ENCODE assay signal across 19 mouse cellular contexts in the genomic region with DNA sequence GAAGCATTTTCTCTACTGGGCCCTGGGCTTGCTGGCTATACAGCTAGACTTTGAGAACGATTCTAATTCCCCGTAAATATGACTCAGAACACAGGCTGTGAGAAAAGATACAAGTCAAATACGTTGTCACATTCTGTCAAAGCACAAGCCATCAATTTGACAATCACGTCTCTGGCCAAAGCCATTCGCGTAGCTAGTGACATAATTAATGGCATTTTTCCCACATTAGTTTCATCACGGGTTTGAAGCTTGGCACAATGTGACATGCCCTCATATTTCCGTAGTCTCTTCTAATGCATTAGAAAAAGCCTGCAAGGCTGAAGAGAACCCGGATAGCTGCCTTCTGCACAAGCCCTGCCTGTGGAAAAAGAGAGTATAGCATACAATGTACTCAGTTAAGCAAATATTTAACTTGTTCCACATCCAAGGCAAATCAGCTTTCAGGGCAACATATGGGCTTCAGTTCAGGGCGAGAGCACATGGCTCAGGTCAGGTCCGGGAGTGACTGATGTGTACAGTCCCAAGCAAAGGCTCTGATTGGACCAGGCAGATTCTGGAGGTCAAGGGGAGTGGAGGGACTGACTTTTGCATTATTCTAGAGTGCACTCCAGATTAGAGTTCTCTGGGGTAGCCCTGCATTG. TPM values are rescaled to one million over a fixed set of nuclear protein-coding genes. Genes with fewer than 3 reads are reported as not detected.
DNase-seq lines count a peak whose midpoint lies in the region; ATAC-seq and TF ChIP-seq lines count a peak whose summit lies in the region.
"Had no signal": no experiment of that assay in that cellular context is flagged by ENCODE, and none has a peak within 500 bp of the region (broad histone marks: within the 10 kb centered on the region; RNA-seq: fewer than 3 reads in every experiment).

No protein-coding gene starts in this region.

- no peak overlapping the region for H3K4me2 ChIP-seq in kidney, embryonic 16.5 days (replicated peaks; ENCODE audit: low read depth, low read length)
- no peak overlapping the region for H3K4me2 ChIP-seq in embryonic facial prominence, embryonic 14.5 days (ENCODE audit: low read depth, low read length)
- H3K4me2 ChIP-seq in stomach, embryonic 14.5 days (replicated peaks; ENCODE audit: low read depth, low read length), result no peak overlapping the region
- H3K4me2 ChIP-seq: heart, embryonic 15.5 days; neural tube, embryonic 12.5 days had no signal

- H3K9ac ChIP-seq in kidney, embryonic 16.5 days (replicated peaks; ENCODE audit: low read length), result no peak overlapping the region
- no peak overlapping the region for H3K9ac ChIP-seq in embryonic facial prominence, embryonic 14.5 days (ENCODE audit: low read depth, low read length)
- H3K9ac ChIP-seq in liver, adult 2 months (ENCODE audit: low read depth, low read length), result no peak overlapping the region
- H3K9ac ChIP-seq in stomach, embryonic 14.5 days (replicated peaks; ENCODE audit: low read depth, low read length), result no peak overlapping the region
- H3K9ac ChIP-seq: heart, embryonic 15.5 days; neural tube, embryonic 12.5 days had no signal

- no peaks in the 10 kb centered on the region for H3K79me2 ChIP-seq in liver, adult 2 months (ENCODE audit: control insufficient read depth, insufficient read depth, low read length)

- H3K9me3 ChIP-seq in kidney, embryonic 16.5 days (ENCODE audit: low read length), result no peaks in the 10 kb centered on the region
- no peaks in the 10 kb centered on the region for H3K9me3 ChIP-seq in embryonic facial prominence, embryonic 14.5 days (ENCODE audit: control insufficient read depth, low read length)
- no peaks in the 10 kb centered on the region for H3K9me3 ChIP-seq in stomach, embryonic 14.5 days (ENCODE audit: control insufficient read depth, low read depth, low read length)
- H3K9me3 ChIP-seq: heart, embryonic 15.5 days; neural tube, embryonic 12.5 days had no signal

- peaks cover 10% of the 10 kb centered on the region for H3K4me1 ChIP-seq in kidney, embryonic 16.5 days (ENCODE audit: insufficient read depth, low read length)
- peaks cover 6% of the 10 kb centered on the region for H3K4me1 ChIP-seq in embryonic facial prominence, embryonic 14.5 days (ENCODE audit: control insufficient read depth, insufficient read depth, low read length)
- no peaks in the 10 kb centered on the region; the same call in 1 of the 2 replicates for H3K4me1 ChIP-seq in liver, adult 2 months (ENCODE audit: control insufficient read depth, insufficient read depth, low read length)
- no peaks in the 10 kb centered on the region for H3K4me1 ChIP-seq in stomach, embryonic 14.5 days (ENCODE audit: control insufficient read depth, insufficient read depth, low read length)

- TF ChIP-seq CTCF in liver, adult 2 months (IDR thresholded peaks at IDR 0.05; ENCODE audit: low read depth, low read length), result no peak

- H3K4me3 ChIP-seq in kidney, embryonic 16.5 days (ENCODE audit: low read length), result no peak overlapping the region
- no peak overlapping the region for H3K4me3 ChIP-seq in embryonic facial prominence, embryonic 14.5 days (ENCODE audit: low read depth, low read length)
- H3K4me3 ChIP-seq in liver, adult 2 months (ENCODE audit: insufficient read depth, low read depth, low read length), result no peak overlapping the region
- H3K4me3 ChIP-seq in stomach, embryonic 14.5 days (ENCODE audit: low read depth, low read length), result no peak overlapping the region
- H3K4me3 ChIP-seq: heart, embryonic 15.5 days; neural tube, embryonic 12.5 days had no signal

- peaks cover 18% of the 10 kb centered on the region for H3K27me3 ChIP-seq in kidney, embryonic 16.5 days (ENCODE audit: insufficient read depth, low read length)
- peaks cover 23% of the 10 kb centered on the region for H3K27me3 ChIP-seq in embryonic facial prominence, embryonic 14.5 days (replicated peaks; ENCODE audit: control insufficient read depth, insufficient read depth, low read length)
- H3K27me3 ChIP-seq in liver, adult 2 months (ENCODE audit: control insufficient read depth, insufficient read depth, low read length), result peaks cover 15% of the 10 kb centered on the region
- H3K27me3 ChIP-seq in stomach, embryonic 14.5 days (ENCODE audit: control insufficient read depth, insufficient read depth, low read length), result 0 out of 2 replicates have a peak, but pooled peaks cover 5% of the 10 kb centered on the region

- peak; percentile 80 for ATAC-seq in kidney, embryonic 16.5 days (ENCODE audit: low FRiP score, low TSS enrichment)
- no peak for ATAC-seq in embryonic facial prominence, embryonic 14.5 days (ENCODE audit: low read depth)
- ATAC-seq in stomach, embryonic 14.5 days (ENCODE audit: insufficient number of reproducible peaks, insufficient read depth, low FRiP score, low read depth), result peak; percentile 88
- ATAC-seq: activated CD4-positive, CD25-positive, alpha-beta regulatory T cell, adult 4 months; CD4-positive, CD25-positive, alpha-beta regulatory T cell, adult 4 months had no signal

- no peaks in the 10 kb centered on the region for H3K36me3 ChIP-seq in kidney, embryonic 16.5 days (ENCODE audit: insufficient read depth, low read length)
- H3K36me3 ChIP-seq in embryonic facial prominence, embryonic 14.5 days (ENCODE audit: control insufficient read depth, insufficient read depth, low read length), result no peaks in the 10 kb centered on the region
- no peaks in the 10 kb centered on the region for H3K36me3 ChIP-seq in liver, adult 2 months (ENCODE audit: control insufficient read depth, insufficient read depth, low read length)
- H3K36me3 ChIP-seq in stomach, embryonic 14.5 days (ENCODE audit: control insufficient read depth, insufficient read depth, low read length), result no peaks in the 10 kb centered on the region
- H3K36me3 ChIP-seq: heart, embryonic 15.5 days; neural tube, embryonic 12.5 days had no signal

- no peak overlapping the region for H3K27ac ChIP-seq in kidney, embryonic 16.5 days (ENCODE audit: low read length)
- H3K27ac ChIP-seq in embryonic facial prominence, embryonic 14.5 days (replicated peaks; ENCODE audit: low read depth, low read length), result no peak overlapping the region
- H3K27ac ChIP-seq in liver, adult 2 months (replicated peaks; ENCODE audit: insufficient read depth, low read depth, low read length), result no peak overlapping the region
- no peak overlapping the region for H3K27ac ChIP-seq in stomach, embryonic 14.5 days (ENCODE audit: low read length)
- H3K27ac ChIP-seq: heart, embryonic 15.5 days; neural tube, embryonic 12.5 days had no signal

- DNase-seq in kidney, postnatal 10 days, result no peak
- peak; percentile 32 for DNase-seq in embryonic facial prominence, embryonic 14.5 days (ENCODE audit: low spot score)
- DNase-seq in liver, adult 2 months (ENCODE audit: extremely low read depth, low read depth, low spot score), result peak; percentile 20
- DNase-seq in layer of hippocampus, postnatal 25 days (ENCODE audit: extremely low spot score in 1 of 2, low spot score in 1 of 2), result no peak
- DNase-seq in thymus, postnatal 4 days, result no peak
- DNase-seq: cerebellum, adult 11-12 months; kidney, adult 18-20 months; layer of hippocampus, adult 9-11 months had no signal

- 38% methylated on average over 11 of the region's 11 CpGs for WGBS in kidney, embryonic 16.5 days
- 47% methylated on average over 11 of the region's 11 CpGs for WGBS in embryonic facial prominence, embryonic 14.5 days
- WGBS in liver, adult 2 months, result 19% methylated on average over 11 of the region's 11 CpGs
- 39% methylated on average over 11 of the region's 11 CpGs for WGBS in stomach, embryonic 14.5 days

- no peak for TF ChIP-seq POLR2A in liver, adult 2 months (IDR thresholded peaks at IDR 0.05; ENCODE audit: extremely low read depth, insufficient read depth, low read length)

RNA-seq across cellular contexts. Expression of gene Tmem174, which starts 58.7 kb away (rescaled TPM):
- 41.1 and 44.3 TPM in 2 replicates for polyA plus RNA-seq in kidney, embryonic 16.5 days (2015; fragmentation: Nextera tagmentation; extraction: Ambion mirVana)
- polyA plus RNA-seq in embryonic facial prominence, embryonic 14.5 days (2014; fragmentation: Nextera tagmentation; extraction: Ambion mirVana), result not detected in 2 replicates
- not detected in 2 replicates for total RNA-seq in liver, adult 2 months (2014; rRNA removed)
- polyA plus RNA-seq in liver, adult 2 months (2012; rRNA removed), result not detected in 2 replicates
- not detected in 2 replicates for polyA plus RNA-seq in stomach, embryonic 14.5 days (2014; fragmentation: Nextera tagmentation; extraction: Ambion mirVana)
- total RNA-seq in layer of hippocampus, postnatal 25 days (2021), result not detected
- total RNA-seq: common myeloid progenitor, adult 5-6 weeks; left cerebral cortex, postnatal 36 days; midbrain, postnatal 0 days had no signal
- polyA plus RNA-seq: activated CD4-positive, CD25-positive, alpha-beta regulatory T cell, adult 4 months; CD4-positive, CD25-positive, alpha-beta regulatory T cell, adult 4 months; gonadal fat pad, adult 2 months; heart, embryonic 15.5 days; hindbrain, embryonic 11.5 days; midbrain, postnatal 0 days; neural tube, embryonic 12.5 days had no signal

Comparison
In these comparisons a context has a peak if more than half of its experiments do, and no peak if none do; other contexts are left out.
1. DNase-seq: peak in embryonic facial prominence, embryonic 14.5 days (single experiment) and liver, adult 2 months (single experiment); none in kidney, postnatal 10 days (single experiment), layer of hippocampus, postnatal 25 days (0 of 2) and thymus, postnatal 4 days (single experiment).
2. RNA of gene Tmem174, which starts 58.7 kb away (polyA plus RNA-seq): 41.1 to 44.3 TPM in kidney, embryonic 16.5 days; not detected in embryonic facial prominence, embryonic 14.5 days, not detected in liver, adult 2 months and not detected in stomach, embryonic 14.5 days; every median in the first group is over 10 times any median in the second.